Mouse (Mus musculus) thymus, adult 2 months (tissue): ENCODE data around the gene Sel1l.

ENCODE experiments used
- CTCF ChIP-seq: fragments of 200-500 bp; IDR thresholded peaks from 2 replicates; pipeline ENCODE4 v1.5.1; 2012; ENCODE audit warnings: mild to moderate bottlenecking, control low read depth, low read length, moderate library complexity, borderline replicate concordance; ENCODE audit not compliant: control insufficient read depth, poor library complexity, insufficient read depth; ENCODE audit errors: extremely low read depth
- POLR2A ChIP-seq: fragments of 200-500 bp; IDR thresholded peaks from 2 replicates; pipeline ENCODE4 v1.6.1; 2012; ENCODE audit warnings: mild to moderate bottlenecking, low read length, control low read depth, moderate library complexity; ENCODE audit not compliant: control insufficient read depth, poor library complexity, insufficient read depth; ENCODE audit errors: extremely low read depth

DNA sequence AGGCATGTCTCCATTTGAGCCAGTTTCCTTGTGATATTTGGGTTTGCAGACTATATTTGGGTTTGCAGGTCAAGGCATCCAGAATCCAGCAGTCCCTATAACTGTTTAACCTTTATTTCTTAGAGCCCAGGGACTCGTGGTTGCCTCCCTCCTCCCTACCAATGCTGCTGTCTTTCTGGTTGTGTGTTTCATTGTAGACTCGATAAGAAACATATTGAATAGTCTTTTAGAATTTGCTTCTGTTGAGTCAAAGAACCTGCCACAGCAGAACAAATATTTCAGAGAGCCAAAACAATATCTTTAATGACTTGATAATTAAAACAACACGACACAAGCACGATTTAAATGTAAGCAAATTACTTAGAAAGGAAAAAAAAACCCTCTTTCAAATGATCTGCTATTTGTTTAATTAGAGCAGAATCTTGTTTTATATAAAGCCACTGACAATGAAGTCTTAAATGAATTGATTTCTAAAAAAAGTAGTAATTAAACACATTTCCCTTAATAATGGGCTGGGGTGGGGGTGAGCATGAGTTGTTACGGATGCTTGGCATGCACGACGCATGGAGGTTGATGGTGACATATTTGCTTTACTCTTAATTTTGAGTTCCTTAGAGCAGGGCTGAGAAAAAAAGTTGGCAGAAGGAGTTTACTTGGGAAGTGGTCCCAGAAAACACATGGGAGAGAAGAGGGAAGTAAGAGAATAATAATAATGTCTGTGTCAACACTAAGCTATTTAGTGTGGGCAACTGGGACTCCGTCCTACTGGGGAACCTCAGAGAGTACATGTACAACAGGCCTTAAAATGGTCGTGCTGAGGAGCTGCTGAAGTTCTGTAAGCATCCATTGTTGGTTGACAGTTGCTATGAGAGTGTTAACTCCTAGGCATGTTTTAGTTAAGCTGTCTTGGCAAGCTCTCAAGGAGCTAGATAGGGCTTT is 43.9 kb upstream of the Sel1l start:
- TF ChIP-seq POLR2A (no peak), CTCF (no peak)
